Mouse (Mus musculus) left cerebral cortex, postnatal 10 days (tissue): ENCODE results near the gene Cntn5. TPM values are rescaled to one million over a fixed set of nuclear protein-coding genes. Genes with fewer than 3 reads are reported as not detected.

Source experiments
- DNase-seq, 2 experiments: peaks; one replicate each; pipeline ENCODE4 v3.0.0; 2021 to 2022; ENCODE audit warnings: low spot score in 2 of 2, mixed read lengths in 1 of 2; ENCODE audit errors: extremely low spot score in 1 of 2
- intact Hi-C: fragments of 180-260 bp; cut with DNase I; formaldehyde crosslinking; loops from one replicate; pipeline ENCODE4 v1.15.1; 2025
- total RNA-seq, 2 experiments: library from RNA; stranded (reverse); gene quantifications; 2 replicates each; pipeline ENCODE4 v1.2.3; 2021

The Cntn5 gene
- total RNA-seq, 2 experiments from 2014 or later, result 41.9 to 45.0 TPM

- intact Hi-C loops, result no loop called here
- DNase-seq, result no peak
These were observed 412.3 kb downstream of the Cntn5 start for GRCm38 (mm10) chr9:10492243-10492642.

- intact Hi-C loops, result no loop called here
- DNase-seq, result no peak
These were observed 433.0 kb downstream of the Cntn5 start for GRCm38 (mm10) chr9:10471484-10472125.

DNA sequence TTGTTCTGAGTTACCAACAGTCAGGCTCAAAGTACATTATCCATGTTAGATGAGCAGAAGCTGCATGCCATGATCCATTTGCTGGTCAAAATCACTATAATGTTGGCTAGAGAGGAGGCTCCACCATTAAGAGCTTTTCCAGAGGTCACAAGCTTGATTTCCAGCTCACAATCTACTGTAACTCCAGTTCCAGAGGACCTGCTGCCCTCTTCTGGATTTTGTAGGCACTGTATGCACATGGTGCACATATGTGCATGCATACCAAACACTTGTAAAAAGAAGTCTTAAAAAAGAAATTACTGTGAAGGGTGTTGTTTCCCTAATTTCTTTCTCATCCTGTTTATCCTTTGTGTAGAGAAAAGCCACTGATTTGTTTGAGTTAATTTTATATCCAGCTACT lies 439.8 kb downstream of the Cntn5 start:
- intact Hi-C loops, result no loop called here
- DNase-seq, result no peak

DNA sequence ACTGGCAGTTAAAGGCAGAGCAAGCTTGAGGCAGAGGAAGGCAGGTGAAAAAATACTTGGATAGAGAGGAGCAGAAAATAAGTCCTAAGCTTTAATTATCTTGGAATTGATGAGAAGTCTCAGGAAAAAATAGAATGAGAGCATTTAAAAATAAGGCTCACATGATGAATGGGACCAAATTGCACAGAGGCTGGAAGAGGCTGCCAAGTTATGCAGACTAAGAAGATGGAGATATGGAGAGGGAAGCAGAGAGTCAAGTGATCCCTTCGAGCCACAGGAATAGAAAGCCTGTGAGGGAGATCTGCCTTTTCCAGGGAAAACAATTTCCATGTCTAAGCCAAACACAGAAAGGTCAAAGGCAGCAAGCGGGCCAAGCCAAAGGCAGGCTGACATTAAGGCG lies 446.7 kb downstream of the Cntn5 start:
- intact Hi-C loops, result no loop called here
- DNase-seq, result peak in 1 of 2 experiments; percentile 4

DNA sequence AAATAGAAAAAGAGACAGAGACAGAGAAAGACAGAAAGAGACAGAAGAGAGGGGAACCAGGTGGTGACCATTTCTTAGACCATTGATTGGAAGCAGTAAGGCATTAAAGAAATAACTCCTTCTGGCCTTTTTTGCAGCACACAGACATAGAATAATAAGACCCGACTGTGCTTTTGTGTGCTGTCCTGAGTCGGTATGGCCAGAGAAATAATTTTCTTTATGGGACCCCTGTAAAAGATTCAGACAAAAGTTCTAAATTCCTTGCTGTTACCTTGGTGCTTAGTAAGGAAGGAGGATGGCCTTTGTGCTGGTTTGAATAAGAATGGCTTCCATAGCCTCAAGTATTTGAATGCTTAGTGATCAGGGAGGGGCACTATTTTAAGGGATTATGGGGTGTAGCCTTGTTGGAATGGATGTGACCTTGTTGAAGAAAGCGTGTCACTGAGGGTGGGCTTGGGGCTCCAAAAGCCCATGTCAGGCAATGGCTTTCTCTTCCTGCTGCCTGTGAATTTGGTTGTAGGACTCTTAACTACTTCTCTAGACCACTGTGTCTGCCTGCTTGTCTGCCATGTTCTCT lies 455.5 kb downstream of the Cntn5 start:
- intact Hi-C loops, result no loop called here
- no peak for DNase-seq

- no peak for DNase-seq
- intact Hi-C loops, result no loop called here
These were observed 457.2 kb downstream of the Cntn5 start for GRCm38 (mm10) chr9:10447220-10447837.

GRCm38 (mm10) chr9:10412075-10412474 lies 492.5 kb downstream of the Cntn5 start:
- intact Hi-C loops, result no loop called here
- no peak for DNase-seq

DNA sequence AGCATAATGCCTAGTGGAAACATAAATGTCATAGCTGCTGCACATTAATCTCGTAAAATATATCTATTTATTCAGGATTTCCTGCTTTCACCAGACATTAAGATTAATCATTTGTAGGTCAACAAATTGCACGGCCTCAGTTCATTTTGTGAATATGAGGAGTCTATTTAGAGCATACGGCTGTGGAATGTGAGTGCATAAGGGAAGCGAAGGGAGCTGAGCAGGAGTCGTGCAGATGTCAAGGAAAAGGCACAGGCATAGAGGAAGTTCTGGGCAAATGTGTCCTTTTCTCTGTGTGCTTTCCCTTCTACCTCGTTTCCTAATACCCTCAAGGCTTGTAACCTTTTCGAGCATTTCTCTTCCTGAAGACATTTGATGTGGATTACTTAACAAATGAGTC lies 504.5 kb downstream of the Cntn5 start:
- no peak for DNase-seq
- intact Hi-C loops, result no loop called here

GRCm38 (mm10) chr9:10389863-10390262 lies 514.7 kb downstream of the Cntn5 start:
- intact Hi-C loops, result no loop called here
- no peak for DNase-seq

DNA sequence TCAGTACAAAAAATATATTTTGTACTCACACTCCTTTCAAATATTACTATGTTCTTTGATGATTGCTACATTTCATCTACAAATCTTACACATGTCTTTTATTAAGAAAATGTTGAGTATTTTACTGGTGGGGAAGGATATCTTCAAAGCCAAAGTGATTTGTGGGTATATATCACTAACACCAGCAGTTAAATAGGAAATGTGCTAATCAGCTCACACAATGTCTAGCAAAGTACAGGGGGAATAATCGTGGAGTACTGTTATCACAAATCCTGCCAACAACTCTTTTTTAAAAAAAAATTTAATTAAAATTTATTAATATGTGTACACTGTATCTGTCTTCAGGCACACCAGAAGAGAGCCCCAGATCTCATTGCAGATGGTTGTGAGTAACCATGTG lies 520.1 kb downstream of the Cntn5 start:
- no peak for DNase-seq
- intact Hi-C loops, result no loop called here

DNA sequence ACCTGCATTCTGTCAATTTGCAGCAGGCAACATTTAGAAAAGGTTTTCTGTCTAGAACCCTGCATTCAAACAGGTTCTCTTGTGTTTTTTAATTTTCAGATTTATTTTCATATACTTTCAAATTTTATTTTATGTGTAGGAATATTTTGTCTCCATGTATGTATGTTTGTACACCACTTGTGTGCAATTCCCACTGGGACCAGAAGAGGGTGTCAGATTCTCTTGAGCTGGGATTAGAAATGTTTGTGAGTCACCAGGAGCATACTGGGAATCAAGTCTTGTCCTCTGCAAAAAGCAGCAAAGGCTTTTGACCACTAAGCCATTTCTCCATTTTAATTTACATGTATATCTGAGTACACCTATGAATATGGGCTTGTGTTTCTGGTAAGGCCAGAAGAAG lies 521.4 kb downstream of the Cntn5 start:
- DNase-seq, result no peak
- intact Hi-C loops, result no loop called here

DNA sequence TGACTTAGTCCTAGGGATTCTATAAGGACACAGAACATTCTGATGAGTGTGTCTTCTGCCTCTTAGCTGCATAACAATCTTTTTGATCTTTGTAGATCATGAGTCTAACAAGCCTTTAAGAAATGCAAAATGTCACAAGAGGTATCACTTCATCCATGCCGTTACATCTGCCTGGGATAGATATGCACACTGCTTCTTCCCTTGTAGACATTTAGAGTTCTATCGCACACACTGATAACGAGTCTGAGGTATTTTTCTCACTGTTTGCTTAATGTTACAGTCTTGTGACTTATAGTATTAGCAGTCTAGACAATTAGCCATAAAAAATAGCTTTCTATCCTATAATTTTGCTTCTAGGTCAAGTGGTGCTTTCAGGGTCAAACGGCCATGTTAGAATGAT lies 522.9 kb downstream of the Cntn5 start:
- DNase-seq, result no peak

GRCm38 (mm10) chr9:10376261-10376660 lies 528.3 kb downstream of the Cntn5 start:
- intact Hi-C loops, result no loop called here
- no peak for DNase-seq

More for the DNA sequence above, 522.9 kb downstream of the Cntn5 start:
- intact Hi-C loops, result no loop called here

GRCm38 (mm10) chr9:10368971-10369370 lies 535.6 kb downstream of the Cntn5 start:
- intact Hi-C loops, result no loop called here
- no peak for DNase-seq

GRCm38 (mm10) chr9:10368410-10368809 lies 536.2 kb downstream of the Cntn5 start:
- intact Hi-C loops, result no loop called here
- DNase-seq, result no peak

DNA sequence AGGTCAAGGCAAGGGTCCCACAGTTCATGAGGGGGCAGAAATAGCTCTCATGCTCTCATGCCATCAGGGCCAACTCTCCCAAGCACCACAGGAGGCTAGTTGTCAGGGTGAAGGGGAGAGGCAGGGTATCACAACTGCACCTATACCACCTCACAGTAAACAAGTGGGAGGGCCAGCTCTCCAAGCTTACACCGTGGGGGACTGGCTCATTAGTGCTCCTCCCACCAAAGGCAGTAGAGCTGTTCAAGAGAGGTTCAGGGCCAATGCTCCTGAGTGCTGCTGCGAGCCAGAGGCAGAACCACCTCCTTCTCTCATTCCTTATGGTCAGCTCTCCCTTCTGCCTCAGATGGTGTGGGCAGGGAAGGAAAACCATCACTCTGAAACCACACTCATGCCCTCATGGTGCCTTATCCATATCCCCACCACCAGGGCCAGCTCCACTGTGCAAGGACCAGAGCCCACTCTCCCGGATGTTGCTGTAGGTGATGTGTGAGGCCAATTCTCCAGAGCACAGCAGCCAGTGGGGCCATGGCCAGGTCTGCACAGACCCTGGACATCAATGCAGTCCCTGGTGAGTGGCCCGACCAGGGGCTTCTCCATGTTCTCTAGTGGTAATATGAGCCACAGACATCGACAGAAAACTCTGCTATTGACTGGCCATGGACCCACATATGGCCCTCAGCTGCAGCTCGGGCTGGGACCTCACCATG lies 538.2 kb downstream of the Cntn5 start:
- intact Hi-C loops, result no loop called here
- DNase-seq, result no peak

GRCm38 (mm10) chr9:10350909-10351655 lies 553.5 kb downstream of the Cntn5 start:
- peak in 1 of 2 experiments; percentile 7 for DNase-seq
- intact Hi-C loops, result no loop called here

DNA sequence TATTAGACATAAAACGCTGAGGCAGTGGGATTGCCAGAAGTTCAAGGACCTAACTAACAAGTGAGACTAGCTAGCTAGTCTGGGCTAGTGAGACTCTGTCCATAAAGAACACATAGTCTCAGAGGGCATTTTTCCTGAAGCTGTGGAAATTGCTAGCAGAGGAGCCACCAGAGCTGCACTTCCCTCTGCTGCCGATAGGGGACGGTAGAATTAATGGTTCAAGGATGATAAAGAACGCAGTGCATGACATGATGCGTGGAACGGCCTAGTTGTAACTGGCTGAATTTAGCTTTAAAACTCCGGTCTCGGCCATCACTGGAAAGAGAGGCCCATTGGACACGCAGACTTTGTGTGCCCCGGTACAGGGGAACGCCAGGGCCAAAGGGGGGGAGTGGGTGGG lies 555.8 kb downstream of the Cntn5 start:
- DNase-seq, result no peak
- intact Hi-C loops, result no loop called here

GRCm38 (mm10) chr9:10348222-10348621 lies 556.4 kb downstream of the Cntn5 start:
- intact Hi-C loops, result no loop called here
- DNase-seq, result no peak
